Mouse (Mus musculus): ENCODE data around the gene Zbtb7b. TPM values are rescaled to one million over a fixed set of nuclear protein-coding genes. Genes with fewer than 3 reads are reported as not detected.

Zbtb7b gene
- polyA plus RNA-seq, 1 experiment from 2014 or later = 0.42 TPM

DNA sequence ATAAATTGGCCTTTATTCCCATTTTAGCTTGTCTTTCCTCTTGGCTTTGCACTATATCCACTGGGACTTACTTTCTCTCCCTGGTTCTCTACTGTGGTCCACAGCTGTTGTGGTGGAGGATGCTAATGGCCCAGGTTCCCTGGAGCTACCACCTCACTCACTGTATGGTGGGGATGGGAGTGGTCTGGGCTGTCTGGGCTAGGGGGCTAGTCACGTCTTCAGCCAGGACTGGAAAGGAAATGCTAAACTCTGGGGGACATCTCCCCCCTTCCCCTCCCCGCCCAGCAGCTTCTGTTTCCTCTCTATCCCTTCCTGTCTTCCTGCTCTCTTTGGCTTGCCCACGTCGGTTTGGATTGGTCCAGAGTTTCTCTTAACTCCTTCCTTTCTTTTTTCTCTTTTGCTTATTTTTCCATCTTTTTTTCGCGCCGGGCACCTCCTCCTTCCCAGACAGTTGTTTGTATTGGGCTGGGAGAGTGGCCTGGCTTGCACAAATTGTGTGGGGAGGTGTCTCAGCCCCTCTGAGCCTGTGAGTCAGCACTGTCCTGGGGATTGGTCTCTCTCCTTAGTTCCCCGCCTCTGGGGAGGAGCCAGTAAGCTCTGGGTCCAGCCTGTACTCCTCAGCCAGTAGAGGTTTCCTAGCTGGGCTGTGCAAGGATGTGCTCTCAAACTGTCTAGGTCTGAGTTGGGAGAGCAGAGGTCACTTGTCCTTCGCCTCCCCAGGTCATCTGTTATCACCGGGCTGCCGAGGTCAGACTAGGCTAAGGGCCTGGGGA lies 26.6 kb upstream of the Zbtb7b start:
- Histone ChIP-seq H3K36me3 (ENCODE audit: control insufficient read depth, insufficient read depth, low read length) (0 out of 2 replicates have a peak, but pooled peaks cover under 1% of the 10 kb centered on the region), H3K27ac (replicated peaks; ENCODE audit: low read depth, low read length) (no peak overlapping the region), H3K4me1 (ENCODE audit: control insufficient read depth, insufficient read depth, low read length) (peaks cover 22% of the 10 kb centered on the region), H3K9me3 (ENCODE audit: control insufficient read depth, low read length) (no peaks in the 10 kb centered on the region), H3K4me2 (ENCODE audit: low read length) (peak overlapping the region; percentile 51), H3K4me3 (replicated peaks; ENCODE audit: low read depth, low read length) (peak overlapping the region; percentile 25), H3K27me3 (ENCODE audit: control insufficient read depth, insufficient read depth, low read length) (no peaks in the 10 kb centered on the region), H3K9ac (replicated peaks; ENCODE audit: low read length) (peak overlapping the region; percentile 49)
- 6% methylated on average over 11 of the region's 11 CpGs for WGBS
- DNase-seq = peak; percentile 65
- no peak for ATAC-seq (ENCODE audit: low FRiP score, low TSS enrichment)

GRCm38 (mm10) chr3:89420421-89420820 lies 25.8 kb upstream of the Zbtb7b start:
- Histone ChIP-seq H3K4me3 (replicated peaks; ENCODE audit: low read depth, low read length) (no peak overlapping the region), H3K9me3 (ENCODE audit: control insufficient read depth, low read length) (no peaks in the 10 kb centered on the region), H3K4me1 (ENCODE audit: control insufficient read depth, insufficient read depth, low read length) (peaks cover 22% of the 10 kb centered on the region), H3K9ac (replicated peaks; ENCODE audit: low read length) (no peak overlapping the region), H3K27ac (replicated peaks; ENCODE audit: low read depth, low read length) (no peak overlapping the region), H3K4me2 (ENCODE audit: low read length) (peak overlapping the region; percentile 51; the same call in 1 of the 2 replicates), H3K27me3 (ENCODE audit: control insufficient read depth, insufficient read depth, low read length) (no peaks in the 10 kb centered on the region), H3K36me3 (ENCODE audit: control insufficient read depth, insufficient read depth, low read length) (peaks cover 6% of the 10 kb centered on the region; the same call in 1 of the 2 replicates)
- WGBS = 75% methylated on average over 2 of the region's 2 CpGs
- no peak for ATAC-seq (ENCODE audit: low FRiP score, low TSS enrichment)
- DNase-seq = no peak

- peak overlapping the region; percentile 56 for H3K4me3 ChIP-seq (replicated peaks; ENCODE audit: low read depth, low read length)
- DNase-seq (no peak), ATAC-seq (ENCODE audit: low FRiP score, low TSS enrichment) (no peak)
- no peak overlapping the region for H3K27ac ChIP-seq (replicated peaks; ENCODE audit: low read depth, low read length)
- no peak overlapping the region; the same call in 1 of the 2 replicates for H3K9ac ChIP-seq (replicated peaks; ENCODE audit: low read length)
- H3K4me1 ChIP-seq (ENCODE audit: control insufficient read depth, insufficient read depth, low read length) = peaks cover 22% of the 10 kb centered on the region
- H3K4me2 ChIP-seq (ENCODE audit: low read length) = peak overlapping the region; percentile 93
- no peaks in the 10 kb centered on the region for H3K9me3 ChIP-seq (ENCODE audit: control insufficient read depth, low read length)
- H3K27me3 ChIP-seq (ENCODE audit: control insufficient read depth, insufficient read depth, low read length) = no peaks in the 10 kb centered on the region
- WGBS = 37% methylated on average over 3 of the region's 3 CpGs
- peaks cover 6% of the 10 kb centered on the region; the same call in 1 of the 2 replicates for H3K36me3 ChIP-seq (ENCODE audit: control insufficient read depth, insufficient read depth, low read length)
These were observed 25.4 kb upstream of the Zbtb7b start for GRCm38 (mm10) chr3:89419981-89420380.

DNA sequence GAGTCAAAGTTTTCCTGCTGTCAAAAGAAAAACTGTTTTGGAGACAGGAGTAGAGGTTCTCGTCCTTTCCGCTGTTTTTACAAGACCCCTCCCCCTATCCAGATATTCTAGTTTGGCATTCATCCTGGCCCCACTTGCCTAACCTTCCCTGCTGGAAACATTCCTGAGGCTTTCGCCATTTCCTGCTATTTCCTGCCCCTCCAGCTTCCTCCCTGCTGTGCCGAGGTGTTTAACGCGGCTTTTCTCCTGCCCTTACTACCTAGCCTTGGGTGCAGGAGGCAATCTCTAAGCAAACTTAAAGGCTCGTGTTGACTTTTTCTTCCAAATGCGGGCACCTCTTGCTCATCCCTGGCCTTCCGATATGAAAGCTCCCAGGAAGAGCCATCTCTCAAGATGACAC lies 25.0 kb upstream of the Zbtb7b start:
- Histone ChIP-seq H3K9me3 (ENCODE audit: control insufficient read depth, low read length) (no peaks in the 10 kb centered on the region), H3K27me3 (ENCODE audit: control insufficient read depth, insufficient read depth, low read length) (no peaks in the 10 kb centered on the region), H3K4me2 (ENCODE audit: low read length) (peak overlapping the region; percentile 93), H3K27ac (replicated peaks; ENCODE audit: low read depth, low read length) (peak overlapping the region; percentile 77; the same call in 1 of the 2 replicates), H3K36me3 (ENCODE audit: control insufficient read depth, insufficient read depth, low read length) (peaks cover 6% of the 10 kb centered on the region; the same call in 1 of the 2 replicates), H3K9ac (replicated peaks; ENCODE audit: low read length) (peak overlapping the region; percentile 58), H3K4me3 (replicated peaks; ENCODE audit: low read depth, low read length) (peak overlapping the region; percentile 56), H3K4me1 (ENCODE audit: control insufficient read depth, insufficient read depth, low read length) (peaks cover 22% of the 10 kb centered on the region)
- peak; percentile 18 for DNase-seq
- WGBS = 6% methylated on average over 9 of the region's 9 CpGs
- no peak for ATAC-seq (ENCODE audit: low FRiP score, low TSS enrichment)

DNA sequence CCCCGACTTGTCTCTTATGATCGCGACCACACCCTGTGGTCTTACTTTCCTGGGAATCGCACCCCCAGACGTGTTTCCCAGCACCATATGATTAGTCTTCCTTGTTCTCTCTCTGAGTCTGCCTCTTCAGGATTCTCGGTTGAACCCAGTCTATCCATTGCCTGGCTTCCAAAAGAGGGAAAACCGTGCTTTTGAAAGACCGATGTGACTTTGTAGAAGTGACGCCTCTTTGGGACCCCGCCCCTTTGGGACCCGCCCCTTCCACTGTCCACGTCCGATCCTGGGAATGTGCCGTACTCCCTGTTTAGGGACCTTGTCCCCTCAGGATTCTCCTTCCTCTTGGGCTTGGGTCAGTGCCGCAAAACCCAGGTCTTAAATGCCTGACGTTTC lies 24.3 kb upstream of the Zbtb7b start:
- under 1% methylated on average over 16 of the region's 16 CpGs for WGBS
- Histone ChIP-seq H3K9ac (replicated peaks; ENCODE audit: low read length) (peak overlapping the region; percentile 58), H3K4me2 (ENCODE audit: low read length) (peak overlapping the region; percentile 93), H3K4me1 (ENCODE audit: control insufficient read depth, insufficient read depth, low read length) (peaks cover 22% of the 10 kb centered on the region), H3K9me3 (ENCODE audit: control insufficient read depth, low read length) (no peaks in the 10 kb centered on the region), H3K27ac (replicated peaks; ENCODE audit: low read depth, low read length) (peak overlapping the region; percentile 77), H3K27me3 (ENCODE audit: control insufficient read depth, insufficient read depth, low read length) (no peaks in the 10 kb centered on the region), H3K4me3 (replicated peaks; ENCODE audit: low read depth, low read length) (peak overlapping the region; percentile 56), H3K36me3 (ENCODE audit: control insufficient read depth, insufficient read depth, low read length) (peaks cover 6% of the 10 kb centered on the region)
- ATAC-seq (ENCODE audit: low FRiP score, low TSS enrichment) = peak; percentile 34
- DNase-seq = no peak

GRCm38 (mm10) chr3:89418170-89418860 lies 23.7 kb upstream of the Zbtb7b start, which contains the start of the genes Cks1b and Shc1:
Cks1b (minus strand) TSS chr3:89418383.
Shc1 (plus strand) TSS chr3:89418443.
- Histone ChIP-seq H3K9ac (replicated peaks; ENCODE audit: low read length) (peak within 1 kb of the TSS; percentile 58), H3K36me3 (ENCODE audit: control insufficient read depth, insufficient read depth, low read length) (peaks cover 6% of the 10 kb centered on the region), H3K27ac (replicated peaks; ENCODE audit: low read depth, low read length) (peak within 1 kb of the TSS; percentile 77), H3K27me3 (ENCODE audit: control insufficient read depth, insufficient read depth, low read length) (no peaks in the 10 kb centered on the region), H3K9me3 (ENCODE audit: control insufficient read depth, low read length) (no peaks in the 10 kb centered on the region), H3K4me1 (ENCODE audit: control insufficient read depth, insufficient read depth, low read length) (peaks cover 22% of the 10 kb centered on the region), H3K4me2 (ENCODE audit: low read length) (peak within 1 kb of the TSS; percentile 93), H3K4me3 (replicated peaks; ENCODE audit: low read depth, low read length) (peak within 1 kb of the TSS; percentile 56)
- under 1% methylated on average over 39 of the region's 39 CpGs for WGBS
- DNase-seq = peak; percentile 97
- peak; percentile 96 for ATAC-seq (ENCODE audit: low FRiP score, low TSS enrichment)

DNA sequence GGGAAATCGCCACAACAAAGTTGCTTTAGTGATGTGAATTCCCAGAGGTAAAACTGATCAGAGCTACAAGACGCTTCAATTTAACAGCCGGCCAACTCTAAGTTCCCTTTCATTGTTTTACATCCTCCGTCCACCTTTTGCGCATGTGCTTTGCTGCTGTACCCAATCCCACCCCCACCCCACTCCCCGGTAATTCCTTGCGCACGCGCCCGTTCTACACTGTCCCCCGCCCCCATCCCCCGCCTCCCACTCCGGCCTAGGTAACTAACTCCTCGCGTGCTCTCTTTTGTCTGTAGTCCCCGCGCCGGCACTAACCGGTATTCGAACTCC lies 23.2 kb upstream of the Zbtb7b start:
- no peak overlapping the region; the same call in 1 of the 2 replicates for H3K27ac ChIP-seq (replicated peaks; ENCODE audit: low read depth, low read length)
- peaks cover 6% of the 10 kb centered on the region for H3K36me3 ChIP-seq (ENCODE audit: control insufficient read depth, insufficient read depth, low read length)
- peak; percentile 87 for DNase-seq
- H3K4me2 ChIP-seq (ENCODE audit: low read length) = peak overlapping the region; percentile 93
- under 1% methylated on average over 20 of the region's 20 CpGs for WGBS
- peaks cover 22% of the 10 kb centered on the region for H3K4me1 ChIP-seq (ENCODE audit: control insufficient read depth, insufficient read depth, low read length)
- H3K4me3 ChIP-seq (replicated peaks; ENCODE audit: low read depth, low read length) = peak overlapping the region; percentile 56
- no peak overlapping the region; the same call in 1 of the 2 replicates for H3K9ac ChIP-seq (replicated peaks; ENCODE audit: low read length)
- no peaks in the 10 kb centered on the region for H3K9me3 ChIP-seq (ENCODE audit: control insufficient read depth, low read length)
- peak; percentile 44 for ATAC-seq (ENCODE audit: low FRiP score, low TSS enrichment)
- H3K27me3 ChIP-seq (ENCODE audit: control insufficient read depth, insufficient read depth, low read length) = no peaks in the 10 kb centered on the region

DNA sequence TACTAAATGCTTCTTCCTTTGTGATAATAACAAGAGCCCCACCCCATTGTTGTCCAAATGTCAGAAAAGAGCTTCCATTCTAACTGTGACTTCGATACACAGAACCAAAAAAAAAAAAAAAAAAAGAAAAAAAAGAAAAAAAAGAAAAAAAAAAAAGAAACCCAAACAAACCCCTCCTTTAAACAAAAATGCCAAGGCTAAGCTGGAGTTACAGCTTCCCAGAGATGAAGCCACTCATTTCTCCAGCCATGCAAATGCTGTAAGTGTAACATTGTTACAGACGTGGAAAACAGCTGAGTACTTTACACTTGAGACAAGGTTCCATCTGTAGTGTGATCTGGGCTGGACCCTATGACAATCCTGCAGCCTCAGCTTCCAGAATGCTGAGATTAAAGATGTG lies 22.6 kb upstream of the Zbtb7b start:
- H3K9me3 ChIP-seq (ENCODE audit: control insufficient read depth, low read length) = no peaks in the 10 kb centered on the region
- H3K27ac ChIP-seq (replicated peaks; ENCODE audit: low read depth, low read length) = no peak overlapping the region
- ATAC-seq (ENCODE audit: low FRiP score, low TSS enrichment) (no peak), DNase-seq (no peak)
- H3K9ac ChIP-seq (replicated peaks; ENCODE audit: low read length) = no peak overlapping the region; the same call in 1 of the 2 replicates
- 32% methylated on average over 2 of the region's 2 CpGs for WGBS
- H3K36me3 ChIP-seq (ENCODE audit: control insufficient read depth, insufficient read depth, low read length) = peaks cover 6% of the 10 kb centered on the region
- H3K27me3 ChIP-seq (ENCODE audit: control insufficient read depth, insufficient read depth, low read length) = no peaks in the 10 kb centered on the region
- H3K4me3 ChIP-seq (replicated peaks; ENCODE audit: low read depth, low read length) = peak overlapping the region; percentile 56
- H3K4me2 ChIP-seq (ENCODE audit: low read length) = peak overlapping the region; percentile 93
- peaks cover 21% of the 10 kb centered on the region for H3K4me1 ChIP-seq (ENCODE audit: control insufficient read depth, insufficient read depth, low read length)

All from midbrain, embryonic 14.5 days (tissue).